Mouse (Mus musculus): ENCODE measurements around the gene Cpm.
"Not testable (repeated sequence)": the region's sequence is repeated elsewhere in the genome, so short reads cannot be mapped to it uniquely, and the experiment has no call there.

Cpm gene

DNA sequence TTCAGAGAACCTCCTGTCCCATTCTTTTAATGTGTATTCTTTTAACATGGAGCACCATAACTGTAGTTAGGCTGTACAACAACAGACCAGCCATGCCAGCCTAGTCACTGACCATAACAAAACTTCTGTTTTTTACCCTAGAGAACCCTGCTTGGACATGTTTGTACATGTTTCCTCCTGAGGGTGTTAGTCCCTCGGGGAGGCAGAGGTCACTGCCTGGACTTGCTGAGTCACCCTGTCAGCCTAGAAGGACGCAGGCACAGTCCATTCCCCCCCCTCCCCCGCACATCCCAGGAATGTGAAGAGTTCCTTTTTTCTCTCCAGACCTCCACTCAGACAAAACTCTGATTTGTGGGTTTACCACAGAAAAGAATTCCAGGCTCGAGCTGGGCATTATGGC lies 88.3 kb downstream of the Cpm start:
- DNase-seq (ENCODE audit: low spot score in 2 of 2) = no peak

DNA sequence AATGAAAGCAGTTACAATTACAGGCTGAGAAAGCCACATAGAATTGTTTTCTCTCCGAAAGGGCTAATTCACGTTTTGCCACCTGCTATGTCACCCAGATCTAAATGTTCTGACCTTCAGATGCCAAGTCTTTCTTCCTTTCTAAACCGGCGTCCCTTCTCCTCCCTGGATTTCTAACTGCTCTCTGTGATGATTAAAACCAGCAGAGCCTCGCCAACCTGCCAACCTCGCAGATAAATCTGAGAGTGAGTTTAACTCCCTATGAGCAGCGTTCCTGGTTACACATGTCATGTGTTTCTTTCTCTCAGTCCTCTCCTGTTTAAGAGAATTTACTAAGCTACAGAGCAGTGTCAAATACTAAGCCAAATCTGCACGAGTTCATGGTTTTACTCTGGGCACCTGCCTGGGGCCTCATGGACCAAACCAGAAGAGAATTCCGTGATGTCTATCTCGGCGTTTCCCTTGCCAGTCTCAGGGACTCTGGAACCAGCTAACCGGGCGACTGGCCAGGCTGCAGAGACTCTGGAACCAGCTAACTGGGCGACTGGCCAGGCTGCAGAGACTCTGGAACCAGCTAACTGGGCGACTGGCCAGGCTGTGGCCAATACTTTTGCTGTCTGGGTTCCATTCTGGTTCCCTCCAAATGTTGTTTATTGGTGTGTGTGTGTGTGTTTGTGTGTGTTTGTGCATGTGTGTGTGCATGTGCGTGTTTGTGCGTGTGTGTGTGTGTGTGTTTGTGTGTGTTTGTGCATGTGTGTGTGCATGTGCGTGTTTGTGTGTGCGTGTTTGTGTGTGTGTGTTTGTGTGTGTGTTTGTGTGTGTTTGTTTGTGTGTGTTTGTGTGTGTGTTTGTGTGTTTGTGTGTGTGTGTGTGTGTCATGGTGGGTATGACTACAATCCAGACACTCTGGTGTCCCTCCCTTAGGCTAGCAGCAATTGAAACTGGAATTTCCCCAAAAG lies 89.1 kb downstream of the Cpm start:
- peak; percentile 75 to 76 for DNase-seq (ENCODE audit: low spot score in 2 of 2)

DNA sequence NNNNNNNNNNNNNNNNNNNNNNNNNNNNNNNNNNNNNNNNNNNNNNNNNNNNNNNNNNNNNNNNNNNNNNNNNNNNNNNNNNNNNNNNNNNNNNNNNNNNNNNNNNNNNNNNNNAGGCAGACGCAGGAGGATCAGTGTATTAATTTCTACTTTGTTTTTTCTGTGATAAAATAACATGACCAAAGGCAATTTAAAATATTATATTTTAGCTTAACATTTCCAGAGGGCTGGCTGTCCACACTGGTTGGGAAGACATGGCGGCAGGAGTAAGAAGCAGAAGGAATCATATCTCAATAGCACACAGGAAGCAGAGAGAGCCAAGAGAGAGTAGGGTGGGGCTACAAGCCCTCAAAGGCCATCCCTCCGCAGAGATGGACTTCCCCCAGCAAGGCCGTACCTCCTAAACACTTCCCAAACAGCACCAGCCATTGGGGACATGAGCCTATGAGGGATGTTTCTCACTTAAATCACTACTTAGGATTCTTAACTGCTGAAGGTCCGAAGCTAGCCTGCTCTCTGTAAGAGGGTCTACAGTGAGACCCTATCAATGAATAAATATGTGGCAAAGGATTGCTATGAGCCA lies 94.9 kb downstream of the Cpm start:
- no peak for DNase-seq (ENCODE audit: low spot score in 2 of 2)

DNA sequence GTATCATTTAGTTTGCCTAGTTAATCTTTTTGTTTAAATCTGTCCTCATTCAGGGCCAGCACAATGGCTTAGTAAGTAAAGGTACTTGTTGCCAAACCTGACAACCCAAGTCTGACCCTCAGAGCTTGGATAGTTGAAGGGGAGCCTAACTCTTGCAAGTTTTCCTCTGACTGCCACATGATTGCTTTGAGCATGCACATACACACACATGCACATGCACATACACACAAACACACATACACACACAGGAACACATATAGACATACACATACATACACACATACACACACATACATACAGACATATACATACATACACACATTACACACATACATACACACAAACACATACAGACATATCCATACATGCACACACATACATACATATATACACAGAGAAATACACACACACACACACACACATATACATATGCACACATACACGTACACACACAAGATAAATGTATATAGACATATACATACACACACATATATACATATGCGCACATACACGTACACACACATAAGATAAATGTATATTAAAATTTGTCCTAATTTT lies 95.6 kb downstream of the Cpm start:
- no peak for DNase-seq (ENCODE audit: low spot score in 2 of 2)

DNA sequence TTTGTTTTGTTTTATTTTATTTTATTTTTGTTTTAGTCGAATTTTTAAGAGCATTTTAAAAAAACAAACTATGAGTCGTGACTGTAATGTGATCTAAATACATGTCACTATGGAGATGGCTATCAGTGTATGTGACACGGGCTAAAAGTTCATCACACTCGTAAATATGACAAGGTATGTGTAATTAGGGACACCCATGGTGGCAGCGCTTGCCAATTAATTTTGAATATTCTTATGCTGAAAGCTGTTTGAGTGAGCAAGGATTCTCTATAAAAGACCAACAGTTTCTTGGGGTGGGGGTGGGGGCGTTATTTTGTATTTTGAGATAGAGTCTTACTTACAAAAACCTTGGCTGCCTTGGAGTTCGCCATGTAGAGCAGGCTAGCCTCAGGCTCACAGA lies 96.4 kb downstream of the Cpm start:
- no peak for DNase-seq (ENCODE audit: low spot score in 2 of 2)

DNA sequence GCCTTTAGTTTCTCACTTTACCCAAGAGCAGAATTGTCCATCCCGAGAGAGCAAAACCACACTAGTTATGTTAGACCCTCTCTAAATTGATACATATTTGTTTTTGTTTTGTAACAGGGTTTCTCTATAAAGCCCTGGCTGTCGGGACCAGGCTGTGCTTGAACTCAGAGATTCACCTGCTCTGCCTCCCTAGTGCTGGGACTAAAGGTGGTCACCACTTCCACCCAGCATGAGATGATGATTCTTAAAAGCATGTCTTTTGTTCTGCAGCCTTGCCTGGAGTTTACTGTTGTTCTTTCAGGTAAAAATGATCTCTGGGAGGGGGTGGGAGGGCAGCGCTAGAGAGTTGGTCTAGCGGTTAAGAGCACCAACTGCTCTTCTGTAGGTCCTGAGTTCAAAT lies 97.0 kb downstream of the Cpm start:
- no peak for DNase-seq (ENCODE audit: low spot score in 2 of 2)

DNA sequence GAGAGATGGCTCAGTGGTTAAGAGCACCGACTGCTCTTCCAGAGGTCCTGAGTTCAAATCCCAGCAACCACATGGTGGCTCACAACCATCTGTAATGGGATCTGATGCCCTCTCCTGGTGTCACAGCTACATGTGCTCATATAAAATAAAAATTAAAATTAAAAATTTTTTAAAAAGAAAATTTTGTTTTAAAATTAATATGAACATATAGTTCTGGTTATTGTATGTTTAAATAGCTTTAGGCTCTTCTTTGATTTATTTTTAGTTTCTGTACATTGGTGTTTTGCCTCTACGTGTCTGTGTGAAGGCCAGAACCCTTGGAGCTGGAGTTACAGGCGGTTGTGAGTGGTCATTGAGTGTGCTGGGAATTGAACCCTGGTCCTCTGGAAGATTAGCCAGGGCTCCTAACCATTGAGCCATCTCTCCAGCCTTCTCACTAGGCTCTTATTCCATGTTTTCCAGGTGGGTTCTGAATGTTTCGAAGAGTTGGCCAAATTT lies 97.6 kb downstream of the Cpm start:
- DNase-seq (ENCODE audit: low spot score in 2 of 2) = no peak

DNA sequence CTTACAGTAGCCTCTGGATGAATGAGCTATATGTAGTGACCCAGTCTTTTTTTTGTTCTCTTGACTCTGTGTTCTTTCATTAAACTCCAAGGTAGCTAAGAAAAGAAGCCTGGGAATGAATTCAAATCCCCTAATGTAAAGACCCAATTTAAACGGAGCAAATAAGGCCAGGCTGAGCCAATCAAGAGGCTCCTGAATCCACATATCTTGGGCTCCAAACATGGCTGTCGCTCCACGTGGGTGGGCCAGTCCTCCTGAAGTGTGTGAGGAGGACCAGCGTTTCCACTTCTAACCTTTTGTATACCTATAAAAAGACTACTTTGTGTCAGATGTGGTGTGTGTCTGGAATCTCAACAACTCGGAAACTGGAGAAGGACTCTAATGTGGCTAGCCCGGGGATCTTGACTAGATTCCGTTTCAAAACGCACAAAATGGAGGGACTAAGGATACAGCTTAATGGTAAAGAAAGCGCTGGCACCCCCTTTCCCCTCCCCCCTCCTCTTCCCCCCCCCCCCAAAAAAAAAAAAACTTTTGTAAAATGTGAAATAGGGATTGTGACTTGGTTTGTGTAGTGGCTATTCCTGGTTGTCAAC lies 98.3 kb downstream of the Cpm start:
- no peak for DNase-seq (ENCODE audit: low spot score in 2 of 2)

DNA sequence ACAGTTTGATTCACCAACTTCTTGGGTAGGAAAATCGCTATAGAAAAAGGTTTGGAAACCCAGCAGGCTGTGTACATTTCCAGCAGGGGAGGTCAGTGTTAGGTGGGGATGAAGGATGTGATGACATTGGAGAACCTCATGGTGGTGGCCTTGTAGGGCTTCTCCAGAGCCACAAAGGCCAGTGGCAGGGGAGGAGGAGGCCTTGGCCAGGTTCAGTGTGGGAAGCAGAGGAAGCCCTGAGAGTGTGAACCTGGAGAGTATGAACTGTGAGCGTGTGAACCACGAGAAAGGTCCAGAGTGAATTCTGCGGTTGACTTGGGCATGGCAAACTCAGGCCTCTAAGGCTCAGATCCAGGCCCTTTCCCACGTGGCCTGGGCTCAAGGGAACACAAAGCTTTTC lies 99.3 kb downstream of the Cpm start:
- no peak for DNase-seq (ENCODE audit: low spot score in 2 of 2)

DNA sequence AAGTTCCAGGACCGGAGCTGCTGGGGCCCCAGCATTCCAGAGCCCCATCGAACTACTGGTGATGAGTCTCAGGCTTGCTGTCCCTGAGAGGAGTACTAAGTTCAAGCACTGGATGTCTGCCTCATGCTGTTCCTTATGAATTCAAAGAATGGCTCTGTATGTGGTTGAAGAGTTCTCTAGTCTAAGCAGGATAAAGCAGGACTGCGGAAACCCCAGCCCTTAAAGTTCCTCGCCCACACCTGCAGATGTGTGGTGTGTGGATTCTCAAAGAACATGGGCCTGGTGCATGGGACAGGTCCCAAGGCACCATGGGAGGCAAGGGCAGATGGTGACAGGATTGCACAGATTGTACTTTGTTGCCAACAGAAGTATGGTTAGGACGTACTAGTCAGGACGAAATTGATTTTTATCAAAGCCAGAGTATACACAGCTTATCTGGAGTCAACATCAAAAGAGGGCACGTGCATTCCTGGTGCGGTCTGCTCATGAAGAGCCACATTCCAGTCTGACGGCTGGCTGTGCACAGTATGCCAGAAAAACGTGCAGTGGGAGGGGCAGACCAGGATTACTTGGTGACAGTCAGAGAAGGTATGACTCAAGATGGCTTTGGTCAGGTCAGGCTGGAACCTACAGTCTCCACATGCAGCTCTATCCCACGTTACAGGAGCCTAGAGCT lies 100.0 kb downstream of the Cpm start:
- DNase-seq (ENCODE audit: low spot score in 2 of 2) = no peak

DNA sequence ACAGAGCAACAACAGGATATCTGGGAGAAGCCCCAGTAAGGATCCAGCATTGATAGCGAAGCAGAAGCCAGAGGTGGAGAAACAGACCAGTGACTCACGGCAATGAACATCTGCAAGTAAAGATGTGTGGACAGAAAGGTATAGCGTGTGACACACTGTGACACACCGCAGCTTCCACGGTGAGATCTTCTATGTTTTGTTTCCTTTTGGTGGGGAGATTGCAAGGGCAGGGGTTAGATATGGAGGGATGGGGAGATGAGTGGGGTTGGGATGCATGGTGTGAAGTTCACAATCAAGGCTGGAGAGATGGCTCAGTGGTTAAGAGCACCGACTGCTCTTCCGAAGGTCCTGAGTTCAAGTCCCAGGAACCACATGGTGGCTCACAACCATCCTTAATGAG lies 100.8 kb downstream of the Cpm start:
- no peak for DNase-seq (ENCODE audit: low spot score in 2 of 2)

DNA sequence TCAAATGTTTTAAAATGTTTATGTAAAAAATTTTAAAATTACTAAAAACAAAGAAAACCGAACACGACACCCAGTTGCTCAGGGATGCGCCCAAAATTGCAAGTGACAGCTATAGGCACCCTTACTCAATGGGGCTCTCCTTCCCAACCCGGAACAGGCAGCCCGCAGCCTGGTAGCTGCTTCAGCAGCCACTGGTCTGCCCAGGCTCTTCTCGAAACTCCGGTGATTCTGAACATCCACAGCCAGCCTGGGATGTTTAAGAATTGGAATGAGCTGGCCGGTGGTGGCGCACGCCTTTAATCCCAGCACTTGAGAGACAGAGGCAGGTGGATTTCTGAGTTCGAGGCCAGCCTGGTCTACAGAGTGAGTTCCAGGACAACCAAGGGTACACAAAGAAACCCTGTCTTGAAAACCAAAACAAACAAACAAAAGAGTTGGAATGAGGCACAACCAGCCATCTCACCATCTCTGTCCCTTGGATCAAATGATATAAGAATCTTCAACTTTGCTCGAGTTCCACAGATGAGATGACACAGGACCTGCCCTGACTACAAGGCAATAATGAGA lies 101.4 kb downstream of the Cpm start:
- no peak for DNase-seq (ENCODE audit: low spot score in 2 of 2)

DNA sequence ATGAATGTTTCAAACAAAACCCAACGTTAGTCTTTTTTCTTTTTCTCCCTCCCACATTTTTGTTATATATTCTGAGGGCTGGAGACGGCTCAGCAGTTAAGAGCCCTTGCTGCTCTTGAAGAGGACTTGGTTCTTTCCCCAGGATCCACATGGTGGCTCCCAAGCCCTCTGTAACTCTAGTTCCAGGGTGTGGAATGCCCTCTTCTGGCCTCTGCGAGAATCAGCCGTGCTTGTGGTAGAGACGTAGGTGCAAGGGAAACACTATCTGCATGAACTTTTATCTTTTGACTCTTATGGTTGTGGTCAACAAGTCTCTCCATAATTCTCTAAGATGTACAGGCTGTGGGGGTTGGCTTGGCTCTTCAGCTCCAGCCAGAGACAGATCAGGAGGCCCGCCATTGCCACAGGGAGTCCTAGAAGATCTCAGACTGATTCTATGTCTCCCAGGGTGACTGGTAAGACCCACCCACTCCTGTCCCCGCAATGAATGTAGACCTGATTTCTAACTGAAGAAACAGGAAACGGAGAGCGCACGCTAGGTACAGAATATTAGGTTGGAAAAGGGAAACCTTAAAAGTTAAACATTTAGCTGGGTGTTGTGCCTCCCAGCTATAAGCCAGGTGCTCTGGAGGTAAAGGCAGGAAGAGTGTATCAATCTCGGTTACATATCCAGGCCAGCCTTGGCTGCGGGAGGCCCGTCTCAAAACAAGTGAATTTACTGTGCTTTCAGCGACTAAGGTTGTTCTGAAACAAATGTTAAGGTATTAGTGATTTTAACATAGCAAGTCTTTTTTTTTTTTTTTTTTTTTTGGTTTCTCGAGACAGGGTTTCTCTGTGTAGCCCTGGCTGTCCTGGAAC lies 102.2 kb downstream of the Cpm start:
- DNase-seq (ENCODE audit: low spot score in 2 of 2) = peak in 1 of 2 experiments; percentile 67

DNA sequence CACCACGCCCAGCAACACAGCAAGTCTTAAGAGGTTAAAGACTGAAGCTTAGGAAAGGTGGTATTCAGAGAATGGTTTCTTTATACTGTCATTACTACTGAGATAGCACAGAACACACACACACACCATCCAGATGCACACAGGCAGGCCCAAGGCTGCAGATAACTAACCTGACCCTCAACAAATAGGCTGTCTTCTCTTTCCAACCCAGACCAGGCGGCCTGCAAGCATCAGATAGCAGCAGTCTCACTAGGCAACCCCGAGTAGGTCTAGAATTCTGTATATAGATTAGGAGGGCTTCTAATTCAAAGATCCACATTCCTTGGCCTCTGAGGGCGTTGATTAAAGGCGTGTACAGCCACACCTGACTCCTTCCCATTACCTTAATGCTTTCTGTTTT lies 102.9 kb downstream of the Cpm start:
- no peak for DNase-seq (ENCODE audit: low spot score in 2 of 2)

DNA sequence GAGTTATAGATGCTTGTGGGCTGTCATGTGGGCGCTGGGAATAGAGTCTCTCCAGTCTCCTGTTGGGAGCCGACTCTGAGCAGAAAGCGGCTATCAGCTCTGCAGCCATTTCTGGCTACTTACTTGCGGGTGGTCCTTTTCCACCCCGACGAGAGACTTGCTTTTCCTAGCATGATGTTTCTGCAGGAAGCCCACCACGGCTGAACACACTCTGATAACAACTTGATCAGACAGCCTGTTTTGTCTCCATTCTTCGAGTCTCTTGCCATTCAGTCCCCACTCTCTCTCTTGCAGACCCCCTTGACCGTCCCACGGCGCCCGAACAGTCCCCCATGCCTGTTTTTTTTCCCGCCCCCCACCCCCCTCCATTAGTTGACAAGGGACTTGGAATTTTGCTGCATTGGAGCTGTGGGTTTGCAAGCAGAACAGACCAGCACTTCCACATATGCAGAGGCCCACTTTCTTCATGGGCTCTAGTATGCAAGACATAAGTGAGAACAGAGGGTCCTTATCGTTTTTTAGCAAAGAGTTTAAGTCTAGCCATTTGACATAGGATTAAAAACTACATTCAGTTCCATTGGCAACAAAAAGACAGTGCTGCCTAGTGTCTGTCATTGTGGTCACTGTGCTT lies 103.8 kb downstream of the Cpm start:
- no peak for DNase-seq (ENCODE audit: low spot score in 2 of 2)

DNA sequence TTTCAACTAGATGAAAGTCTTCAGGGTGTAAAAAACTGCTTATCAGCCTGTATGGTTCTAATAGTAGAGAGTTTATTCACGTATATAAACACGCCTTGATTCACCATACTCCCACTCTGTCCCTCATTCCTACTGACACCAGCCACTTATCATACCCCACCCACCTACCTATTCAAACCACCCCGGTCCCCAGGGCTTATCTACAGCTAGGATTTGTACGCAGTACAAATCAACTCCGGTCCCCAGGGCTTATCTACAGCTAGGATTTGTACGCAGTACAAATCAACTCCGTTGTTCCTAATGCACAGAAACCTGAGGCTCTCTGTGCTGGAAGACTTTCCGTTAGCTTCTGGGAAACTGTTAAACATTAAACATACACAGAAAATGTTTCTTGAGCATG lies 104.3 kb downstream of the Cpm start:
- not testable (repeated sequence) for DNase-seq (ENCODE audit: low spot score in 2 of 2)

DNA sequence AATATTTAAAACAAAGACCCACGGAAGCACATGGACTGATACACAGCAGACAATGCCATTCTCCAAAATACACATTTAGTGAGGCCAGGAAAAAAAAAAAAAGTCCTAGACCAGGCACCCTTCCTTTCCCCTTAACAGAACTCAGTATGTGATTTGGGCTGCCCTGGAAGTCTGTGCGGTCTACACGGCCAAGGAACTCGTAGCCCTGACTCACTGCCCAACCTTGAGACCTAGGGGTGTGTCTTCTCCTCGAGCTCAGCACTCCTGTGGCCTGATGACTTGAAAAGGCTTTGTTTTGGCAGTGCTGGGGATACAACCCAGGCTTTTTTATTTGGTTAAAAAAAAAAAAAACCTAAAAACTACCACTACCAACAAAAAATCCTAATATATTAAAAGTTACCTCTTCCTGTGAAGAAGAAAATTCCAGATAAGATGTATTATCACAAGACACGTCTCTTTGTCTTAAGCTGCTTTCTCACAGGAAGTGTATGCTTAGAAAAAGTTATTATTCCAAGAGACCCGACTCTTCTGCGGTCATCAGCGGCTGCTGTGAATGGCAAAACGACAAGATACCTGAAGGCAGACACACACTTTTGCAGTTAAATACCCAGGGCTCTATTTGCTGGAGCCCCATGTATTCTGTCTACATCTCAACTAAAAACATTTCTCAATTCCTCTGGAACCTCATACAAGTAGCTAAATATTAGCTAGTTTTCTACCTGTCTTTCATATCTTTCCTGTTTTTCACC lies 105.0 kb downstream of the Cpm start:
- not testable (repeated sequence) for DNase-seq (ENCODE audit: low spot score in 2 of 2)

DNA sequence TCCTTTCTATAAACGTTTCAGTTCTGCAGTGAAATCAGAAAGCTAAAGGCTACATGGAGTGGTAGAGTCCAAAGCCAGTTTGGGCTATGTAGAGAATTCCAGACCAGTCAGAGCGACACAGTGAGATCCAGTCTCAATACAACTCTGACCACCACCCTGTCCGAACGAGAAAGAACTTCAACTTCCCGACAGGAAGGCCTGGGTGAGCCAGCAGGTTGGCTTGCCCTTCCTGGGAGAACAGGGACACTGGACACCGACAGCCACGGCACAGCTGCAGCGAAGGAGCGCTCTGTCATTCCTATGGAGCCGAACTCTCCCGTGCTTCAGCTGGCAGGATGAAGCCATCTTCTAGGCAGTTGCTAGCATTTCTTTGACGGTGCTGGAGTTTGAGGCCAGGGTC lies 106.1 kb downstream of the Cpm start:
- not testable (repeated sequence) for DNase-seq (ENCODE audit: low spot score in 2 of 2)

DNA sequence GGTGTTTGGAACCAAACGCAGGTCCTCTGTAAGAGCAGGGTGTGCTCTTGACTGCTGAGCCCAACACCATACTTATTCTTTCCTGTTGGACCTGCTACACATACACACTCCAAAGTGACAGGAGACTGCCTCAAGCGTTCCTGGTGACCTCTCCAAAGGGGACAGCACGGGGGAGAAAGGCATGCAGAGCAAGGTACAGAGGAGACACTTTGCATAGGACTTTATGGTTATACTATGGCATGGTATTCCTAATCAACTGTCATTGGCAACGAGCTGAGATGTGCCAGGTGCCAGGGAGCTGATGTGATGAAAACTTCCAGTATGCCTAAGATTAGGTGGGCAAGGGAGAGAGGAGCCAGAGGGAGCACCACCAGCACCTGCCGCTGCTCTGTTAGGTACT lies 107.3 kb downstream of the Cpm start:
- DNase-seq (ENCODE audit: low spot score in 2 of 2) = no peak

Data from right cerebral cortex, postnatal 10 days (tissue).